Mouse (Mus musculus): ENCODE measurements around the gene Cbfa2t3.

- TF ChIP-seq CTCF (IDR thresholded peaks at IDR 0.05), result no peak
- TF ChIP-seq EP300 (IDR thresholded peaks at IDR 0.05), result no peak
Measured at GRCm38 (mm10) chr8:122720811-122721640, 22.1 kb upstream of the Cbfa2t3 start.

Measured in lung, postnatal 0 days (tissue).